Mouse (Mus musculus) neural tube, embryonic 14.5 days (tissue): ENCODE results near the gene Fam19a4. TPM values are rescaled to one million over a fixed set of nuclear protein-coding genes. Genes with fewer than 3 reads are reported as not detected.
A peak's percentile ranks its signal among the peaks of the same experiment; 100 is the strongest.

Experiments used
- ATAC-seq: fragments of 200-750 bp; cut with Nextera tagmentation; 2 replicates; pipeline ENCODE4 v1.8.0; 2017; ENCODE audit warnings: low read depth, mild to moderate bottlenecking, moderate TSS enrichment, moderate library complexity
- H3K27ac ChIP-seq: fragments of 300-500 bp; sonication (generic); 2 replicates; pipeline ENCODE4 v1.5.1; 2014; ENCODE audit warnings: low read depth, mild to moderate bottlenecking, control low read depth, low read length, moderate library complexity, mixed read lengths
- H3K27me3 ChIP-seq: fragments of 300-500 bp; sonication (generic); 2 replicates; pipeline ENCODE4 v1.6.1; 2014; ENCODE audit warnings: low read length; ENCODE audit not compliant: control insufficient read depth, insufficient read depth
- H3K36me3 ChIP-seq: fragments of 300-500 bp; sonication (generic); 2 replicates; pipeline ENCODE4 v1.6.1; 2014; ENCODE audit warnings: low read length, mixed read lengths; ENCODE audit not compliant: control insufficient read depth, insufficient read depth
- H3K4me1 ChIP-seq: fragments of 300-500 bp; sonication (generic); 2 replicates; pipeline ENCODE4 v1.6.1; 2014; ENCODE audit warnings: low read length; ENCODE audit not compliant: control insufficient read depth, insufficient read depth
- H3K4me2 ChIP-seq: fragments of 300-500 bp; sonication (generic); 2 replicates; pipeline ENCODE4 v1.6.1; 2014; ENCODE audit warnings: mild to moderate bottlenecking, low read depth, low read length, control low read depth
- H3K4me3 ChIP-seq: fragments of 300-500 bp; sonication (generic); 2 replicates; pipeline ENCODE4 v1.5.1; 2014; ENCODE audit warnings: low read depth, low read length, control low read depth, mixed read lengths
- H3K9ac ChIP-seq: fragments of 300-500 bp; sonication (generic); replicated peaks from 2 replicates; pipeline ENCODE4 v1.6.1; 2014; ENCODE audit warnings: low read depth, mild to moderate bottlenecking, control low read depth, low read length, mixed read lengths
- H3K9me3 ChIP-seq: fragments of 300-500 bp; sonication (generic); 2 replicates; pipeline ENCODE4 v1.6.1; 2016; ENCODE audit warnings: low read length; ENCODE audit not compliant: control insufficient read depth
- WGBS: fragments of 180-500 bp; shearing (Covaris S2); extraction: QIAGEN DNeasy Blood & Tissue Kit; methylation state at CpG from one replicate; pipeline ENCODE4 v1.1.7; 2014; 5-methylcytosine and 5-hydroxymethylcytosine counted together
- polyA plus RNA-seq: library from polyadenylated mRNA; unstranded; fragments of >200 nt; fragmentation: Nextera tagmentation; extraction: Ambion mirVana; gene quantifications from 2 replicates; pipeline ENCODE4 v1.2.1, GENCODE M21; 2014

Gene Fam19a4
- polyA plus RNA-seq, 1 experiment from 2014 or later, result 0.99 TPM

- WGBS, result 3% methylated on average over 10 of the region's 10 CpGs
- Histone ChIP-seq H3K27me3 (peaks cover 7% of the 10 kb centered on the region), H3K27ac (no peak overlapping the region), H3K36me3 (no peaks in the 10 kb centered on the region), H3K9me3 (no peaks in the 10 kb centered on the region), H3K4me3 (peak overlapping the region; percentile 28), H3K9ac (0 out of 2 replicates have a peak overlapping the region, but pooled peaks have one; percentile 28), H3K4me2 (peak overlapping the region; percentile 59), H3K4me1 (peaks cover 7% of the 10 kb centered on the region; the same call in 1 of the 2 replicates)
- ATAC-seq, result no peak
Observed at GRCm38 (mm10) chr6:97059599-97059998, 614 bp downstream of the Fam19a4 start.

- H3K4me2 ChIP-seq, result no peak overlapping the region
- H3K4me1 ChIP-seq, result no peaks in the 10 kb centered on the region
- no peaks in the 10 kb centered on the region for H3K9me3 ChIP-seq
- no peaks in the 10 kb centered on the region for H3K36me3 ChIP-seq
- no peaks in the 10 kb centered on the region for H3K27me3 ChIP-seq
- 62% methylated on average over 8 of the region's 8 CpGs for WGBS
- H3K9ac ChIP-seq, result no peak overlapping the region
- no peak overlapping the region for H3K27ac ChIP-seq
- no peak overlapping the region for H3K4me3 ChIP-seq
- ATAC-seq, result no peak
Observed at GRCm38 (mm10) chr6:97052196-97052770, 7.9 kb downstream of the Fam19a4 start.

GRCm38 (mm10) chr6:97048403-97048802 is 11.8 kb downstream of the Fam19a4 start:
- 21% methylated on average over 4 of the region's 4 CpGs for WGBS
- Histone ChIP-seq H3K27me3 (no peaks in the 10 kb centered on the region), H3K36me3 (no peaks in the 10 kb centered on the region), H3K4me1 (no peaks in the 10 kb centered on the region), H3K9ac (no peak overlapping the region), H3K4me3 (no peak overlapping the region), H3K27ac (no peak overlapping the region), H3K4me2 (no peak overlapping the region), H3K9me3 (no peaks in the 10 kb centered on the region)
- no peak for ATAC-seq

GRCm38 (mm10) chr6:97046541-97046940 is 13.7 kb downstream of the Fam19a4 start:
- Histone ChIP-seq H3K27me3 (no peaks in the 10 kb centered on the region), H3K4me2 (no peak overlapping the region), H3K36me3 (no peaks in the 10 kb centered on the region), H3K9ac (no peak overlapping the region), H3K9me3 (no peaks in the 10 kb centered on the region), H3K27ac (no peak overlapping the region), H3K4me1 (no peaks in the 10 kb centered on the region), H3K4me3 (no peak overlapping the region)
- 93% methylated on average over 4 of the region's 4 CpGs for WGBS
- no peak for ATAC-seq

- no peaks in the 10 kb centered on the region for H3K27me3 ChIP-seq
- no peak for ATAC-seq
- no peak overlapping the region for H3K4me3 ChIP-seq
- no peak overlapping the region for H3K9ac ChIP-seq
- WGBS, result 44% methylated on average over 5 of the region's 5 CpGs
- H3K4me2 ChIP-seq, result no peak overlapping the region
- H3K9me3 ChIP-seq, result no peaks in the 10 kb centered on the region
- no peaks in the 10 kb centered on the region for H3K36me3 ChIP-seq
- H3K4me1 ChIP-seq, result no peaks in the 10 kb centered on the region
- H3K27ac ChIP-seq, result no peak overlapping the region
Observed at GRCm38 (mm10) chr6:97027110-97027677, 33.0 kb downstream of the Fam19a4 start.

- 69% methylated on average over 2 of the region's 2 CpGs for WGBS
- ATAC-seq, result no peak
- H3K9ac ChIP-seq, result no peak overlapping the region
Observed at GRCm38 (mm10) chr6:97019323-97019722, 40.9 kb downstream of the Fam19a4 start.

GRCm38 (mm10) chr6:97016711-97017110 is 43.5 kb downstream of the Fam19a4 start:
- H3K27me3 ChIP-seq, result no peaks in the 10 kb centered on the region
- ATAC-seq, result no peak
- H3K9ac ChIP-seq, result no peak overlapping the region
- H3K36me3 ChIP-seq, result no peaks in the 10 kb centered on the region
- WGBS, result 81% methylated on average over 1 of the region's 1 CpGs
- no peak overlapping the region for H3K27ac ChIP-seq
- H3K9me3 ChIP-seq, result no peaks in the 10 kb centered on the region
- H3K4me2 ChIP-seq, result no peak overlapping the region
- no peak overlapping the region for H3K4me3 ChIP-seq
- no peaks in the 10 kb centered on the region for H3K4me1 ChIP-seq

More at GRCm38 (mm10) chr6:97019323-97019722, 40.9 kb downstream of the Fam19a4 start:
- Histone ChIP-seq H3K27me3 (no peaks in the 10 kb centered on the region), H3K4me3 (no peak overlapping the region), H3K4me2 (no peak overlapping the region), H3K4me1 (no peaks in the 10 kb centered on the region), H3K27ac (no peak overlapping the region), H3K36me3 (no peaks in the 10 kb centered on the region), H3K9me3 (no peaks in the 10 kb centered on the region)

- no peaks in the 10 kb centered on the region for H3K27me3 ChIP-seq
- no peak for ATAC-seq
- no peak overlapping the region for H3K9ac ChIP-seq
- H3K4me2 ChIP-seq, result no peak overlapping the region
- H3K4me3 ChIP-seq, result no peak overlapping the region
- WGBS, result 77% methylated on average over 3 of the region's 3 CpGs
- H3K36me3 ChIP-seq, result no peaks in the 10 kb centered on the region
- H3K27ac ChIP-seq, result no peak overlapping the region
- H3K4me1 ChIP-seq, result no peaks in the 10 kb centered on the region
- H3K9me3 ChIP-seq, result no peaks in the 10 kb centered on the region
Observed at GRCm38 (mm10) chr6:97016018-97016417, 44.2 kb downstream of the Fam19a4 start.

- ATAC-seq, result no peak
- Histone ChIP-seq H3K27ac (no peak overlapping the region), H3K9me3 (no peaks in the 10 kb centered on the region), H3K4me1 (no peaks in the 10 kb centered on the region), H3K9ac (no peak overlapping the region), H3K4me3 (no peak overlapping the region), H3K27me3 (no peaks in the 10 kb centered on the region), H3K36me3 (no peaks in the 10 kb centered on the region), H3K4me2 (no peak overlapping the region)
- WGBS, result 42% methylated on average over 8 of the region's 8 CpGs
Observed at GRCm38 (mm10) chr6:97006513-97007094, 53.6 kb downstream of the Fam19a4 start.
